Mouse (Mus musculus) adrenal gland, adult 8-10 months (tissue): ENCODE results near the gene Gm17334. TPM values are rescaled to one million over a fixed set of nuclear protein-coding genes. Genes with fewer than 3 reads are reported as not detected.
A peak's percentile ranks its signal among the peaks of the same experiment; 100 is the strongest.

Experiments
- DNase-seq: peaks from one replicate; pipeline ENCODE4 v3.0.0; 2022
- total RNA-seq, 4 experiments: library from RNA; stranded (reverse); gene quantifications; 2 replicates each; pipeline ENCODE4 v1.2.4; 2022

The Gm17334 gene
- total RNA-seq, 4 experiments from 2014 or later = 0.84 to 1.5 (median 1.1) TPM

DNA sequence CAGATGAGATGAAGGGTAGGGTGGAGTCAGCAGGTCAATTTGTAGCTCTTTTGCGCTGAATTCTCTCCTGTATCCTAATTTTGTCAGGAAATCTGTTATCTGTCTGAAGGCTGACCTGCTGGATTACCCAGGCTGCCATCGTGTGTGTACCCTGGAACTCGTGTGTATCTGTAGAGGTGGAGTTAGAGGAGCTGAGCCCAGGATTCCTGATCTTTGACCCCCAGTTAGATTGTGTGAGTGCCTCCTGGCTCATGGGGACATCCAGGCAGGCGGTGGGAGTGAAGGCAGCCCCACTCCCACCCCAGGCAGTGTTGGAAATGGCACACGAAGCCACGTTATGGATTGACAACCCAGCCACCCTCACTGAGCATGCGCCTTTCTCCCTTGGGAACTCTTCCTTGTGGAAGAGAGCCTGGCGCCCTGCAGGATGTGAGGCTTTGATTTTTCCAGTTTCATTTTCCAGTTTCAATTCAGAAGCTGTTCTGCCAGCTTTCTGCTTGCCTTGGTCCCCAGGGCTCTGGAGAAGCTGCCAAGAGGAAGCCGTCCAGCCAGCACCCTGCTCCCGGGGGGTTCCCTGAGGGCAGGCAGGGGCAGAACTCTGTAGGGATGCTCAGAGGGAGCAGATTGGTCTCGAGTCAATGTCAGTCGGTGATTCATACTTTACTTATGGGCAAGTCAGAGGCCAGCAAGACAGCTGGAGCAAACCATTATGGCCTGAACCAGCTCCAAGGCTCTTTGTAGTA is 23.6 kb upstream of the Gm17334 start:
- DNase-seq = peak; percentile 72

DNA sequence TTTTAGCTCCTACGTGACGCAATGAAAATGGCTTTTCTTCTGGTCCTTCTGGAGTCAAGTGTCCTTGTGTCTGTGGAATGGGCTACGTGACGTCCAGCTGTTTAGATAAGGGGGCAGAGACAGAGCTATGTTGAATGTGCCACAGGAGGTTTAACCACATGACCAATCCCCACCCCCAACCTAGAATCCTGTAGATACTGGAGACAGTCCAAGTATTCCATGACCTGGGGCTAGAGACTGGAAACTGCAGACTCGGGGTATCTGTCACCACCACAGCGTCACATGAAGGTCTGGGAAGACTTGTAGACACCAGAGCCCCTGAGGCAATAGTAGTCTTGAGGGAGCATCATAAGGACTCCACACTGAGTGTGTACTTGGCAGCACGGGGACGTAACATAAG is 22.8 kb upstream of the Gm17334 start:
- no peak for DNase-seq

DNA sequence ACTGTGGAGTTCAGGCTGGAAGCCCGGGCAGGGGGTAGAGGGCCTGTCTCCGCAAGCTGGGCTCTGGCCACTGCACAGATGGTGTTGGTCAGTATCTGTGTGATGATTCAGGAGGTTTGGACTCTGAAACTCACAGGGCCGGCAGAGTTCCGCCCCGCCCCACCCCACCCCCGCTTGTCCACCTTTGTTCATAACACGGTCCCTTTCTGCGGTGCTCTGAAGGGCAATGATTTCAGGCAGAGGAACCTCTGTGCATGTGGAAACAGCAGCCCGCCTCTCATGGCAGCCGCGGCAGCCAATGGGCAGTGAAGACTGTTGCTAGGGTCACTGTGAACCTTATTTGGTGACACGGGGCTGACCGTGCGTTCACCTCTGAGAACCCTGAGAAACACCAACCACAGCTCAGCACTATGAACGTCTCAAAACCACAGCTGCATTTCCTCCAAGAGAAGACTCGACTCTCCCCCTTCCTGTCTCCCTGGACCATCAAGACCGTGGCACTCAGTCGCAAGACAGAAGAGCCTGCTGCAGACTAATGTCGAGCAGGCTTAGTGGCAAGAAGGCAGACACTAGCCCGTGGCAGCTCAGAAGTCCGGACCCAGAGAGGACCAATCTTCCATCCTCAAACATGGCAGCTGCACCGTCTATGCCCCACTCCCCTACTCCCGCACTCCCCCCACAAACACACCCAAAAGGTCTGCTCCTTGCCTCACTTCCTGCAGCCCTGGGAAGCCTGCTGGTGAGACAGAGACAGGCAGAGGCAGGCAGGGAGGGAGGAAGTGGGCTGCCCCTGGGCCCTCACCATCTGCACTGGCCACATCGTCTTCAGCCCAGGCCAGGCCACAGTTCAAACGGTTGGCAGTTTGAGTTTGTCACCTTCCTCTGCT is 21.9 kb upstream of the Gm17334 start:
- DNase-seq = no peak

DNA sequence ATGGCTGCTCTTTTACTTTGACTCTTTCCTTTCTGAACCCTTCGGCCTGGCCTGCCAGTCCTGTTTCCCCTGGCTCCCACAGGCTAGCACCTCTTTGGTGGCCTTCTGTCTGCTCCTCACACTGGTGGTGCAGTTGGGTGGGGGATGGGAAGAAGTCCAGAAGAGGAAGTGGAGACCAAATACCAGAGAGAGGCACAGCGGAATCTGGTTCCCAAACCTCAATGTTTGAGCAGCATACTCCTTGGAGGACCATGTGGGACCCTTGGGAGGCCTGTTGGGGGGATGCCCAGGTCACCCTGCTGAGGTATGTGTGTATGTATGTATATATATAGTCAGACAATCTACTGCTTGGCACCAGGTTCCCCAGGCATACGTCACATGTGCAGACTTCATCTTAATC is 21.0 kb upstream of the Gm17334 start:
- DNase-seq = no peak

DNA sequence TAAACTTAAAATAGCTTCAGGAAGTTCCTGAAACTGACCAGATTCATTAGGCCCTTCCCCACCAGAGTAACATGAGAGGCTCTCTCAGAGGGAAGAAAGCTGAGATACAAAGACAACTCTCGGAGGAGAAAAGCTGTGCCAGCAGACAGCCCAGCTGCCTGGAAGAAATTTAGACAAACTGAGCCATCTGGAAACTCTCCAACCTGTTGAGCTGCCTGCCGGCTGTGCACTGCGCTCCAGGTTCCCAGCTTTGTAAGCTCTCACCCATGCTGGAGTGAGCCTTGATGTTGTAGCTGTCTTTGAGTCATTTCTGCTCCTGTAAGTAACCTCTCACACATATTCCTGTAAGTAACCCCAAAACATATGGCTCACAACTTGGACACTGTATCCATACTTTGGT is 20.0 kb upstream of the Gm17334 start:
- no peak for DNase-seq

DNA sequence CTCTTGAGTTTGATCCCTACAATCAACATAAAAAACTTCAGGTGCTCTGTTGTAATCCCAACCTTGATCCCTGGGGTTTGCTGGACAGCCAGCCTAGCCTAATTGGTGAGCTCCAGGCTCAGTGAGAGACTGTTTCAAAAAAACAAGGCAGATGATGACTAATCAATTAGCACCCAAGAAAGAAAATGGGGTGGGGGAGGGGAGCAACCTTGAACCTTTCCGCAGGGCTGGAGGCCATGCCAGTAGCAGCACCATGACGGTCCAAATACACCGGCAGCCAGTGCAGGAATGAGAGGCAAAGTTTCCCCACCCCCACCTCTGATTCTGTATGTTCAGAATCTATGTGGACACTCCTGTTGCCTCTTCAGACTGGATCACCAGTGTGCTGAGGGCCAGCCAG is 16.3 kb upstream of the Gm17334 start:
- no peak for DNase-seq

DNA sequence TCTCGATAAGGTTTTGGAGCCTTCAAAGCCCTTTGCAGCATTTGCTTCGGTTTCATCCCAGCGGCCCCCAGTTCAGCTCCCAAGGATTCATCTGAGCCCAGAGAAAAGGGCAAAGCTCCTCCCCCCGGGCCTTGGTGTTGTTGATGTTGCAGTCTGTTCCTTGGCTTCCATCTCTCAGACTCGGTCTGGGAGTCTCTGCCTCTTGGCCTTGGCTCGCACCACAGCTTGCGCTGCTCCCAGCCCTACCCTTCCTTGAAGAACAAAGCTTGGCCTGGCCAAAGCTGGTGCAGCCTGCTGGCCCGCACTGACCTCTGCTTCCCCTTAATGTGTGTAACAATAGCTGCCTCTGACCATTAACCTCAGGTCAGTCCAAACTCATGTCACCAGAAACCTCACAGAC is 15.2 kb upstream of the Gm17334 start:
- peak; percentile 66 for DNase-seq

DNA sequence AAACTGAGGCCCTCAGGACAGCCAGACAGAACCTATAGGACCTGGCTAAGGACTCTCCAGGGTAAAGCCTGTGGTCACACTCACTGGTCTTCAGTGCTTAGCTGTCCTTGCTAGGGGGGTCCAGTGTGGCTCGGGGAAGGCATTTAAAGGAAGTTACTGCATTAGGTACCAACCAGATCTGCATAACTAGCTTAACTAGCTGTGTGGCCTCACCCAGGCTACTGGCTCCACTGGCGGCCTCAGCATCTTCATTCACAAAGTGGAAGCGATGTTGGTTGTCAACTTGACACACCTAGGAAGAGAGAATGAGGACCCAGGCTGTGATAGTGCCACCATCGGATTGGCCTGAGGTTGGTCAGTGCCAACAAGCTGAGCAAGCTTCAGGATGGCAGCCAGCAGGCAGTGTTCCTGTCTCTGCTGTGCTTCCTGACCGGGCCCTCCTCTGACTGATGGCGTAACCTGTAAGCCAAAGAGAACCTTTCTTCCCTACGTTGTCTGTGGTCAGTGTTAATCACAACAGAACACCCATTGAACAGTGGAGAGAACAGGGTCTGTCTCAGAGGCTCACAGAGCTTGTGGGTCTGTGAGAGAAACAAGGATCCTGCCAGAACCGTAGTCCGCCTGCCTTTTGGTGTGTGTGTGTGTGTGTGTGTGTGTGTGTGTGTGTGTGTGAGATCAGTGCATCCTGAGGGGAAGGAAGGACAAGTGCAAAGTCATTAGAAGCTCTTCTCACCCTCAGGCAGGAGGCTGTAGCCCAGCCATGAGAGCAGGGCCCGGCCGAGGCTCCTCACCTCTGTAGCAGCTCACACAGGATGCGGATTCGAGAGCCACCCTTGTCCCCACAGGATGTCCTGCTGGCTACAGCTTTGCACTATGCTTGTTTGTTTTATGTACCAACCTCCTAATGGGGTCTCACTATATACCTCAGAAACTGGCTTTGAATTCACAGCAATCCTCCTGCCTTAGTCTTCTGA is 13.4 kb upstream of the Gm17334 start:
- DNase-seq = no peak

DNA sequence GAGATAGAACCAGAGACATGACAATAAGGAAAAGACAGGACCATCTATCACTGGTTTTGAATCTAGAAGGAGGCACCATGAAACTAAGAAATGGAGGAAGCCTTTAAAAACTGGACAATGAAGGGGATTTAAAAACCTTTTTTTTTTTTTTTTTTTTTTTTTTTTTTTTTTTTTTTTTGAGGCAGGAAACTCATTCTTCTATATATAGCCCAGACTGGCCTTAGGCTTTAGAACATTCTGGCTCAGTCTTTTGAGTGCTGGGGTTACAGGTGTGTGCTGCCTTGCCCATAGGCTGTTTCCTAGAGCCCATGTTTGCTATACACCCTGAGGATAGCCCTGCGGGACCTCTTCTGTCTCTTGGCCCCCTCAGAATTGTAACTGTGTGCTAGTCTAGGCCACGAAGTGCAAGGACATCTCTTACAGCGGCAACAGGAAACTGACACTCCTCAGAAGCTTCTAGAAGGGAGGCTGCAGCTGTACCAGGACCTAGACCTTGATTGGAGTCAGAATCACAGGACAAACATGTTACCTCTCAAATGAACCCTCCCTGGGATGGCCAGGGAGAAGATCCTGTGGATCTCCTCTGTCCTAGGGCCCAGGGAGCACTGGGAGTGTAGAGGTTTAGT is 12.4 kb upstream of the Gm17334 start:
- no peak for DNase-seq

DNA sequence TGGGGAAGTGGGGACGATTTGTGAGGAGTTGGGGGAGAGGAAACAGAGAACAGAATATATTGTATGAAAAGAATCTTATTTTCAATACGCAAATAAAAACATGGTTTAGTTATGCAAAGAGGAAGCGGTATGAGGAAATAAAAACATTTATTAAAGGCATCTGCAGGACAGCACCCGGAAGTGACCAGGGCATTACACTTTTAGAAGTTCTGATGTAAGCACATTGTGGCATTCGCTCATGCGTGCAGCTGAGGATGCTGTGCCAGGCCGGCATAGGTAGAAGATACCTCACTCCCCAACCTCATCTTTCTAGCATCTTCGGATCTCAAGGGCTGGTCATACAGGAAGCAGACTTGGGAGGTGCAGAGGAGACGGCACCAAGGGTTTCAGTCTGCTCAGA is 10.3 kb upstream of the Gm17334 start:
- no peak for DNase-seq

DNA sequence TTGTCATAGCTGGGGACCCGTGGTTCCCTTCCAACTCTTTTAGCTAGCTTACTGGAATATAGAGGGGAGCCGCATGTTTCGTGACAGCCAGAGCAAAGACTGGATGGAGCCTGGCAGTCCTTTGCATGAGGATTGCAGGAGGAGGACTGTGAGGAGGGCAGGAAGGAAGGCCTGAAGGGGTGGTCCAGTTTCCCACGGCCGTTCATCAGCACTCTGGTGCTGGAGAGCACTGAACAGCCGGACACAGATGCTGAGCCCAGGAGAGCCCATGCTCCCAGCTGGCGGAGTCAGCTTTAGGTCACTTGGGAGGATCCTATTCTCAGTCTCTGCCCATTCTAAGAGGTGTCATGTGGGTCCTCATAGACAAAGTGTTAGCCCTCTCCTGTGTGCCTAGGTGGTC is 9.0 kb upstream of the Gm17334 start:
- no peak for DNase-seq

DNA sequence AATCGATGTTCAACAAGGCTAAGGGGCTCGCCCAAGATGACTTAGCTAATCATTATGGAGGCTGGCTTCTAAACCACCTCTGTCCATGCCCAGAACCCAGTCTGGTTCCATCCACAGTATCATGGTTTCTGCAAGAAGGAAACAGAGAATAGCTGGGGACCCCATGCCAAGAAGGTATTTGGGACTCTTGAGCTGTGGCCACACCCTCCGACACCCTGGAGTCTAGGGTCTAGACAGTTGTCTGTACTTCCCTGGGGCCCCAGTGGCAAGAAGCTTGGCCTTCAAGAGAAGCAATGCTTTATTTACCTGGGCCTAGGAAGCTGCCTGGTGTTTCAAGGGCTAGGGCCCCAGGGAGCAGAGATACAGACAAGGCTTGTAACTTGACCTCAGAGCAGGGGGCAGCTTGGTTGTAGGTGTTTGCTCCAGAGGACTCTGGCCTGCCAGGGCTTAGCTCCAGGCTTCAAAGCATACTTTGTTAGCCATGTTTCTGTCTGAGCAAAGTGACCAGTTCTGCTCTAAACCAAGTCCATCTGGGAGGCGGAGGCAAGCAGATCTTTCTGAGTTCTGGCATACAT is 8.3 kb upstream of the Gm17334 start:
- no peak for DNase-seq

DNA sequence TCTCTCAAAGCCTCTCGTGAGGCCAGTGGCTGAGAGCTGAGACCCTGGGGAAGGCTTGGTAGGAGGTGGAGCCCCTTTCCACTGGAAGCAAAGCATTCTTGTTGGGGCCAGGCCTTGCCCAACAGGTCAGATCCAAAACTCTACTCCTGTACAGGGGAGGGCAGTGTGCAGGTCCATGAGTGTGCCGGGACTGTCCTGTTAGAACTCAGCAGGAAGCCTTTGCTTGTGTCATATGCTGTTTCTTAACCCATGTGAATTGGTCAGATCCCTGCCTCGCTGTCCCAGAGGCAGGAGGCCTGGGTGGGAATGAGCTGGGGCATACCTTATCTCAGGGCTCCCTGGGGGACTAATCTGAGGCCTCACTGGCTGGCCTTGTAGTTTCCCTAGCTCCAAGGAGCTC is 7.3 kb upstream of the Gm17334 start:
- no peak for DNase-seq

DNA sequence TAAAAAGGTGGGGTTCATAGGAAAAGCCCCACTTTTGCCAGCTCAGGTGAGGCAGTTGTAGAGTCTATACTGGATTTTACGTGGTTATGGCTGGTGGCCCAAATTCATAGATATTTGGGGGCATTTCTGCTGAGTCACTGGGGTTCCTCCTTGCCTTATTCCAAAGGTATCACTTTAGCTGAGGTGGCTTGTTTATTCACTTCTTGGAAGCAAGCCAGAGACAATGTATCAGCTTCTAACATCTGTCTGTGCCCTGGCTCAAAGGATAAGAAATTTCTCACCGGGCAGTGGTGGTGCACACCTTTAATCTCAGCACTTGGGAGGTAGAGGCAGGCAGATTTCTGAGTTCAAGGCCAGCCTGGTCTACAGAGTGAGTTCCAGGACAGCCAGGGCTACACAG is 6.8 kb upstream of the Gm17334 start:
- DNase-seq = no peak

DNA sequence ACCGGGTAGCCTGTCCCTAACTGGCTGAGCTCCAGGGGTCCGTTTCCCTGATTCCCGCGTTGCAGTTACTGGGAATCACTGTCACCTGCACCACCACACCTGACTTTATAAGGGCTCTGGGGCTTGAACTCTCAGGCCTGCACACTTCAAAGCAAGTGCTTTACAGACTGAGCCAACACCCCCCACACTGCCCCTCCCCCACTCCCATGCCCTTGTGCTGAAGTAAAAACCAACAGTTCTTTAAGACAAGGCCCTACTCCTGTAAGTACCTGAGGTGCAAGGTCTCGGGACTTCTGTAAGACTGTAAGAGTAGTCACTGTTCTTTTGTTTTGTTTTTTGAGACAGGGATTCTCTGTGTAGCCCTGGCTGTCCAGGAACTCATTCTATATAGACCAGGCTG is 5.5 kb upstream of the Gm17334 start:
- DNase-seq = no peak

DNA sequence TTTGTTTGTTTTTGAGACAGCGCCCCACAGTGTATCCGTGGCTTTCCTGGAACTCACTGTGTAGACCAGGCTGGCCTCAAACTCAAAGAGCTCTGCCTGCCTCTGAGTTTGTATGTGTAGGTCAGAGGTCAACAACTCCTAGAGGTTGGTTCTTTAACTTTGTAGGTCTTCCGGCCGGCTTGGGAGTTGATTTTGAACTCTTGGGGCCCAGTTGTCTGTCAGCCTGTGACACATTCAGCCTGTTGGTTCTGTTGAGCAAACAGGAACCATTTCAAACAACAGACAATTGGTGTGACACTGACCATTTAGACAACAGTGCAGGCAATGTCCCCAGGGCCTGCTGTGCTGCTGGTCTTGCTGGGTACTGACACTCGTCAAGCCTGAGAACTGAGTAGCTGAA is 4.7 kb upstream of the Gm17334 start:
- DNase-seq = no peak

DNA sequence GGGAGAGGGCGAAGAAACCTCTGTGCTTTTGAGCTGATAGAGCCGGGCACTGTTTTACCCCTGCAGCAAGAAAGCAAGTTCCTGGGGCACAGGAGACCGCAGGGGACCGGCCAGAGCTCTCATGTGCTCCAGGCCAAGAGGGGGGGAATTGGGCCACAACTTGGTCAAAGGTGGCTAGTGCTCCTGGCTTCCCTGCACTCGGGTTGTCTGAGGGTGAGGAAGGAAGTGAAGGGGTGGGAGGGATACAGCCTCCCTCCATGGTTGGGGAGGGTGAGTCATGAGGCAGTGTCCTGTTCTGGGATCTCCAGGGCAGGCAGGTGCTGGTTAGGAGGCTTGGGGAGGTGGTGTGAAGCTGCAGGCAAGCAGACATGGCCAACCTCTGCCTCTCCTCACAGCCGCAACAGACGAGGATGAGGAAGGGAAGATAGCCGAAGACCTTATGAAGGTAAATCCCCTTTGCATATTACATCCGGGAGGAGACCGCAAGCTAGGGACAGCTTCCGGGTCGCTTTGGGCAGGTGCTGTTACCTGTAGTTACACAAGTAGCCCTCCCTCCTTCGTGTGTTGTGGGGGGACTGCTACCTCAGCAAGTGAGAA is 1.8 kb upstream of the Gm17334 start:
- DNase-seq = no peak

DNA sequence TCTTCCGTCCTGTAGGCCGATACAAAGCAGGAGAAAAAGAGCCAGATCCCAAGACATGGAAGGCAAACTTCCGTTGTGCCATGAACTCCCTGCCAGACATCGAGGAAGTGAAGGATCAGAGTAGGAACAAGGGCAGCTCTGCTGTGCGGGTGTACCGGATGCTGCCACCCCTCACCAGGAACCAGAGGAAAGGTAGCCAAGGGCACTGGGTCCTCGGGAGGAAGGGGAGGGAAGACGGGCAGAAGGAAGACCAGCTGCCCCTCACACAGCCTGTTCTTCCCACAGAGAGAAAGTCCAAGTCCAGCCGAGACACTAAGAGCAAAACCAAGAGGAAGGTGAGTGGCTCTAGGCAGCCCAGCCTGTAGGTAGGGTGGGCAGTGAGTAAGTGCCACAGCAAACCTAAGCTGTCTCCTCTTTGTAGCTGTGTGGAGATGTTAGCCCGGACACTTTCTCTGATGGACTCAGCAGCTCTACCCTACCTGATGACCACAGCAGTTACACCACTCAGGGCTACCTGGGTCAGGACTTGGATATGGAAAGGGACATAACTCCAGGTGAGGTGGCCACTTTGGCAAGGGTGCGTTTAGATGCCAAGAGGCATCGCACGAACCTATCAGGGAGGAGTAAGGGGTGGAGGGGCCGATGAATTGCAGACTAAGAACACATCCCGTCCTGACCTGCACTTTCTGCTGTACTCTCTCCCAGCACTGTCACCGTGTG is 814 bp upstream of the Gm17334 start:
- DNase-seq = no peak

DNA sequence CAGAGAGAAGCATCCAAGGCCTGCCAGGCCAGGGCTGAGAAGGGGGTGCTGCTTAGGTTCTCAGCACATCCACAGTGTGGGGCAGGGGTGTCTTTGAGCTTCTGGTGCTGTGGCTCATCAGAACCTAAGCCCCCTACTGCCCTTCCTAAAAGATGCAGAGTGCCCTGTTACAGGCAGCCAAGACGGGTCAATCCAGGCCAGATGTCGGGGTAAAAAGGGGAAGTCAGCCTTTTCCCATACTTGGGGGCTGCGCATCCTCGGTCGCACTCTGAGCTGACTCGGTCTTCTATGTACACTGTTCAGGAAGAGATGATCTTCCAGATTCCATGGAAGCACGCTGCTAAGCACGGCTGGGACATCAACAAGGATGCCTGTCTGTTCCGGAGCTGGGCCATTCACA is 451 bp downstream of the Gm17334 start:
- DNase-seq = no peak

DNA sequence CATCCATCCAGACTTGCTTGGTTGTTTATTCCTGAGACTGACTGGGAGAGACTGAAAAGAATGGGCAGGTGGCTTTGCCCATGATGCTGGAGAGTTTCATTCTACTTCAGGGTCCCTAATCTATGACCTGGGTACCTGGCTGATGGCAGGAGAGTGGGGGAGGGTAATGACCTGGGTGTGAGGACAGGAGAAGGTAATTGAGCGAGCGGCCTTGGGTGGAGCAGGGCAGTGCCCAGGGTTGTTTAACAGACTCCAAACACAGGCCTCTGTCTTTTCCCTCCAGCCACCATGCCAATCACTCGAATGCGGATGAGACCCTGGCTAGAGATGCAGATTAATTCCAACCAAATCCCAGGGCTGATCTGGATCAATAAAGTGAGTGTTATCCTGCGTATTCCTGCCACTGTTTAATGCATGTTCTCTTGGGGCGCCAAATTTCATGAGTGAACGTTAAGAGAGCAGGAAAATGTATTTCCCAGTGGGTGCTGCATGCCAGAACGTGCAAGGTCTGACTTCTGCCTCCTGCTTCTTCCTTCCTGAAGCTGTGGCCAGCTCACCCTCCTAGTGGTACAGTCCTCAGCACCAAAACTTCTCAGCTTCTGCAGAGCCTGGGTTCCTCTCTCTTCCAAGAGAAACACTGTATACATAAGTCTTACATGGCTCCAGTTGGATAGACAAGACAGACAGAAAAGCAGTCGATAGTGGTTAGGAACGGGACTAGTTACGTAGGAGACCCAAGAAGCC is 1.8 kb downstream of the Gm17334 start:
- DNase-seq = no peak
